Mouse (Mus musculus) R1 (cell line): ENCODE data around the gene Stra6.
A peak's percentile ranks its signal among the peaks of the same experiment; 100 is the strongest.

ENCODE experiments used
- DNase-seq: peaks from one replicate; pipeline ENCODE4 v3.0.0-alpha.2; 2018; ENCODE audit warnings: low read depth, low spot score

Stra6 gene

DNA sequence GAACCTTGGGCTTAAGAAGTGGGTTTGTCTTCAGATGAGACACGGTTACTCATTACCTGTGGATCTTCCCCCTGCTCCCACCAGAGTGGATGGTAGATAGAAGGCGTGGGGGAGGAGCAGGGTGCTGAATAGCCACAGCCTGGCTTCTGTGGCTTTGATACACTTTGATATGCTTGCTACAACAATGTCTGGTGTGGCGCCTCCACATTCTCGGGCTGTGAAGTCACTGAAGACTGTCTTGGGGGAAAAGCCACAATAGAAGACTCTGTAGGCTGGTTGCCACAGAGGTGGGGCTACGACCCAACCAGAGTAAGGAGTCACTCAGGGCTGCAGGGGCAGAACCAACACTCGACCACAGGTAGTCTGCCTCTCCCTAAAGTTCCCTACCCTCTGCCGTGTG lies 68.1 kb downstream of the Stra6 start:
- peak; percentile 22 for DNase-seq

DNA sequence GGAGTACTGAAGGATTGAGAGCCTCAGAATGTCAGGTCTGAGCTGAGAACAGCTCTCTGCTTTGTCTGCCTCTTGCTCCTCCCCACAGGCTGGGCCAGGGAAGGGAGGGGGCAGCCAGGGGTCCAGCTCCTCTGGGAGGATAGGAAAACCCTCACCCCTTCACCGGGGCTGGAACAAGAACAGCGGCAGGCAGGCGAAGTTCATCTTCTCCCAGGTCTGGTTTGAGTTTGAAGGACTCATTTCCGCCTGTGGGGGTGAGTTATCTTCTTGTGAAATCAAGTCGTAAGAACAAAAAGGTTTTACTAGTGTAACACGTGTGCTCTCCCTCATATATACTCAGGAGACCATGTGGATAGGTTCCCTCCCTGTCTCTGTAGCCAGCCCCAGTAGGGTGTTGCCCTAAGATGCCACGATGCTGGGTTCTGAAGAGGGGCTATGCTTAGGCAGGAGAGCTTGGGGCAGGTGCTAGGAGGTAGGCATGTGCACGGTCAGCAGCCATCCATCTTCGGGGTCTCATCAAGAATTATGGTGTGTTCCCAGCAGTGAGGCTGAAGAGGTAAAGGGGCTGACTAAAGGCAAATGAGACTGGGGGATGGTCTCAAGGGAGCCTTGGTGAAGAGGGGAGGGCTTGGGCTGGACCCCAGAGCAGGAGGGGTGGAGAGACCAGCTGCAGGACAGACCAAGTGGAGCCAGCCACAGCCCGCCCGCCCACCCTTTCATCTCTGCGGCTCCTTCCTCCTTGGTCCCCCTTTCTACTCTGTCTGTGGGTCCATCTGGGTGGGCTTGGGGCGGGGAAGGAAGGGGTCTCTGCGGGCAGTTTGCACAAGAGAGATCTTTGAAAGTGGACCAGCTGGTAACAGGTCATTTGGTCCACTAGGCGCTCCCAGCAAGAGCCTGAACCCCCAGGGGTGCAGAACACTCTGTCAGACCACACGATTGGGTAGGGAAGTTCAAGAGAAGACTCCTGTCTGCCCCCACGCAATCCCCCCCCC lies 70.6 kb downstream of the Stra6 start:
- DNase-seq, result no peak

DNA sequence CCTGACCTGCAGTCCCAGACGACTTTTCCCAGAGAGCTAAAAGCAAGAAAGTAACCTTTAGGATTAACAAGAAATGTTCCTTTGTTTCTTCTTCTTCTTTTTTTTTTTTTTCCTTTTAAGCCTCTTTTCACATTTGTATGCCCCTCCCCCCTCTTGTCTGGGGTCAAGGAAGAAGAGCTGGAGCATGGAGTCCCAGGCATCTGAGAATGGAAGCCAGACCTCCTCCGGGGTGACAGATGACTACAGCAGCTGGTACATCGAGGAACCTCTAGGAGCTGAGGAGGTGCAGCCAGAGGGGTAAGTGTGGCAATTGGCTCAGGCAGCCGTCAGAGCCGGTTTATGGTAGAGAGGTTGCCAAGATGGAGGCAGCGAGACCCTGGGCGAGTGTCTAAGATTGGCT lies 71.3 kb downstream of the Stra6 start:
- DNase-seq, result no peak

DNA sequence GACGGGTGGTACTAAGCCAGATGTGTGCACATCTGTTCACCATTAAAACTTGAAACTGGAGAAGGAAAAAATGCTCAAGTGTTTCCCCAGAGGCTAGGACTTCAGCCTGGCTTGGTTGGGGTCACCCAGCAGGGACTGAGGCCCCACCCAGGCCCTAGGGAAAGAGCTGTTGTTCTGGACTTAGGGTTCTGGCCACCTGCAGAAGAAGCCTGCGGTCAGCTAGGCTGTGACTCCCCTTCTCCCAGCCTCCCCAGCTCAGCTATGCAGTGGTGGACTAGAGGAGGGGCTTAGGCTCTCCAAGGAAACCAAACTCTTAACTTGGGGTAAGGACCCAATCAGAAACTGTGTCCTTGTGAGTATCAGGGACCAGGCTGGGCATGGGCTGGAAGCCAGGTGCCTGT lies 72.3 kb downstream of the Stra6 start:
- DNase-seq, result no peak

DNA sequence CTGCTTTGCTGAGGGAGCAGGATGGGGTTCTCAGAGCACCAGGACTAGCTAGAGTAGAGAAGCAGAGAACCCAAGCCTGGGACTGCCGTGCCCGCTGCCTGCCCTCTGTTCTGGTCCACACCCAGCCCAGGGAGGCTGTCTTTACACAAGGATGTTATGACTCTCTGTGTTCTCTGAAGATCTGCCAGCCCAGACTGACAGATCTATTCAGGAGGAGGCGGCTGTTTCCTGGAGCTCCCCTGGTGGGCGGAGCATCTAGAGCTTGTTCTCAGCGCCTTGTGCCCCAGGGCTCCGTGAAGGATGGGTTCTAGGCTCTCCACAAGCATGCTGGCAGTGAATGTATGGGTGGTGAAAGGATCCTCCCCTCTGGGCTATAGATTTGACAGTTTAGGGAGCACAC lies 76.4 kb downstream of the Stra6 start:
- peak; percentile 41 for DNase-seq

DNA sequence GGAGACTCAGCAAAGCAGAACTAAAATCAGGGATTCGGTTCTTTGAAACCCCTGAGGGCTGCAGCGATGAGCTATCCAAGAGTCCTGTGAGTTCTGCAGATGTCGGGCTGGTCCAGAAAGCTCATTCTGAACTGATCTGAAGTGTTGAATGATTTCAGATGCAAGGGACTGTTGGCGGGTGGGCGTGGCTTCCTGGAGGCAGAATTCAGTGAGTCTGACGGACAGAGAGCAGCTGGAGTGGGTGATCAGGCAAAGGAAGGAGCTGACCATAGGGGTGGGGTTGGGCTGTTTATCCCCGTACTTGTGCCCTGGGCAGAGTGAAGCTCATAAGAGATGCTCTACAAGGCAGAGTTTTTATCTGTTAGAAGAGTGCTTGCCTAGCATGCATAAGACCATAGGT lies 79.8 kb downstream of the Stra6 start:
- no peak for DNase-seq

DNA sequence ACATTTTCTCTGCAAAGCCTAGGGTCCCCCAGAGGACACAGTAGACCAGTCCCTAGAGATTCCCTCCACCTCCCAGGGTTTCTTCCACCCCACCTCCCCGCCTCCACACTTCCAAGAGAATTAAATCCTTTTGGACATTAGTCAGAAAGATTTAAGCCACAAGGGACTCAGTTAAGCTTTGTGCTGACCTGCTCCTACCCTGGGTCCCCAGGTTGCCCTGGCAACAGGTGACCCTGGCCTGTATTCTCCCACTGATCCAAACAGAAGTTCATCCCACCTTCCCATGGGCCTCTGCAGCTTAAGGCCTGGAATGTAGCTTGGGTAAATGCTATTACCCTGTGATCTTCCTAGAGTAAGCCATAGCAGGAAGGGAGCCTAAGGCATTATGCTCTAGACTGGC lies 81.1 kb downstream of the Stra6 start:
- no peak for DNase-seq

DNA sequence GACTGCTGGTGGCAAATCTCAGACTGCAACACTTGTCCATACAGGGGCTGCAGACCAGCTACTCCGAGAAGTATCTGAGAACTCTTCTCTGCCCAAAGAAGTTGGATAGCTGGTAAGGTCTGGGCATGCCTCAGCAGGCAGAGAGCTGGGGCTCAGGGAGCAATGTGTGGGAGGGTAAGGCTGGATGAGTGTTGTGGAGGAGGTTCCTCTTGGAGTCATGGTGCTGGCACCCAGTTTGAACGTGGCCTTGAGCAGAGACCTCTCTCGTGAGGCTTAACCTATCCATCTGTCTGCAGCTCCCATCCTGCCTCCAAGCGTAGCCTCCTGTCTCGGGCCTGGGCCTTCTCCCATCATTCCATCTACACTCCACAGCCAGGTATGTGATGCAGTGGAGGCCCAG lies 81.8 kb downstream of the Stra6 start:
- no peak for DNase-seq

DNA sequence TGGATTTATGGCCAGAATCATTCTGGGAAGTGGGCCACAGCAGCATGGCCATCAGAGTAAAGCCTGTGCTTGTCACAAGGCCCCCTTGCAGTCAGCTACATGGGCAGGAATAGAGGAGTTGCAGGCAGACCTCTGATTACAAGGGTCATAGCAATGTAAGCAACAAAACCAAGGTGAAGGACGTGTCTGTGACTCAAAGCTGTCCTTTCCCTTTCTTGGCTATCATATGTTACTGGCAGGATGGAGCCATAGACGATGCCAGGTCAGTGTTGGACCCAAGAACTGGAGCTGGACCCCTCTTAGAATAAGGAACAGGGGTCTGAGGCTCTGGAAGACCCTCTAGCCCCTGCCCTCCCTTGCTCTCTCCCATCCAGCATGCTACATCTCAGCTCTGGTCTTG lies 85.2 kb downstream of the Stra6 start:
- no peak for DNase-seq

DNA sequence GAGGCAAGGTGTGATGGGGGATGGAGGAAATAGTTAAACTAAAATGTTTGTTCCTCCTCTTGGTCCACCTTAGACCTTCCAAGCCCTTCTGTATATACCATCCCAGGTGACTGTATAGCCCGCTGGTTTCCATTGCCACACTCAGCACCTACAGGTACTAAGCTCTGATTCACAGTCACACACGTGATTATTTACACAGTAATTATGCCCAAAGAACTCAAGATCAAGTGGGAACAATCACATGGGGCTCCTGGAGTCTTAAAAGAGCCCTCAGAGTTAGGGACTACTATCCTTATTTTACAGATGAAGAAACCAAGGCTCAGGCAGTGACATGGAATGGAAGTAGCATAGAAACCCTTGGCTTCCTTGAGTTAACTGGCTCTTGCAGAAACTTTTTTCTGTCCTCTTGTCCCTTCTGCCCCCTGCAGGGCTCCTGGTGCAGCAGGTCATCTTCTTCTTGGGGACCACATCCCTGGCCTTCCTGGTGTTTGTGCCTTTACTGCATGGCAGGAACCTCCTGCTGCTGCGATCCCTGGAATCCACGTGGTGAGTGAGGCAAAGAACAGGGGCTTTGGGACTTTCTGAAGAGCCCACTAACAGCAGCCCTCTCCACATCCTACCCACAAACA lies 87.3 kb downstream of the Stra6 start:
- DNase-seq, result no peak

DNA sequence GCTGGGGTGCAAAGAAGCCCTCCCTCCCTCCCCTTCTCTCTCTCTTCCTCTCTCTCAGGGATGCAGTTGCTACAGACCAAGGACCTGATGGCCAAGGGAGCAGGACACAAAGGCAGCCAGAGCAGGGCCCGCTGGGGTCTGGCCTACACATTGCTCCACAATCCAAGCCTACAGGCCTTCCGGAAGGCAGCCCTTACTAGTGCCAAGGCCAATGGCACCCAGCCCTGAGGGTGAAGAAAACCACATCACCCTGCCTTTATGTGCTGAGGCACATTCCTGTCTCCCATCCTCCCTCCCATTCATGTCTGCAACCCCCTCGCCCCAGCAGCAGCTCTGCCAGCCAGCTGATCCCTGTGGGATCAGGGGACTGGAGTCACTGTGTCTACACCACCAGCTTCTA lies 89.5 kb downstream of the Stra6 start:
- no peak for DNase-seq

DNA sequence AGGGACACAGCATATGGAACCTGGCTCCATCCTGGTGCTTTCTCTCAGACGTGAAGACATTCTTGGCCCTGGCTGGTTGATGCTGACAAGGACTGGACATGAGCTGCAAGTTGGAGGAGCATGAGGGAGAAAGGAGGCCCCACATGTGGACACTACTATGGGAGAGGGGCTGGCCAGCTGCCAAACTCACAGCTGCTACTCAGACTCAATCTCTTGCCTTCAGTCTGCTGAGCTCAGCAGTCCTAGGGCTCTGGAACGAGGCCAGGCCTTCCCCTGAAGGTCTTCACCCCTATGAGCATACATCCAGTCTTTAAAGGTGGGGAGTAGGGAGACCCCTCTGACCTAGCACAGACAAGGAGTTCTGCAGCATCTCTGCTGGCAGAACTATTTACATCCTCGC lies 91.8 kb downstream of the Stra6 start:
- DNase-seq, result no peak

DNA sequence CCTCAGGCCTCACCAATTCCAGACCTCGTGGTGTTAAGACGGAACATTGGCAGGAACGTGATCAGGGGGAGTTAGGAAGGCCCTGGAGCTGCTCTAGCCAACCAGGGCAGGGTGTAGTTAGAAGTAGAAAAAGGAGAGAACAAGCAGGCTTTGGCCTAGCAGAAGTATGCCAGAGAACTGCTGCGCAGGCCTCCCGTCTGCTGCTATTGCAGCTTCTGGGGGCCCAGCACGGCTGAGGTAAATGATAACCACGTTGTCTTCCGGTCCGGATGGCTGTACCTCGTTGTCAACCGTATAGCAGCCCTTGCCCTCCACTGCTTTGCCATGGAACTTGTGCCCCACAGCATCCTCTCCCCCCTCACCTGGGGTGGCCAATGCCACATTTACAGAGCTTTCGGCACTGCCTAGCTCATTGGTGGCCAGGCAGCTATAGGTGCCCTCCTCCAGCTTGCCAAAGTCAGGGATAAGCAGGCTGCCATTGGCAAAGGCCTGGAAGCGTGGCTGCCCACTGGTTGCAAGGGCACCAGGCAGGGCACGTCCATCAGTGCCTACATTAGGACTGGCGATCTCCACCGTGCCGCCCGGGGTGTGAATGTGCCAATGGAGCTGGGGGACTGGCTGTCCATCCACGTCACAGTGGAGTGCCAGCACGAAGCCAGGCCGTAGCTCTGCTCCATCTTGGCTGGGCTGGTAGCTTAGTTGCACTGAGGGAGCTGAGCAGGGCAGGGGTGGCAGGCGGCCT lies 93.4 kb downstream of the Stra6 start:
- no peak for DNase-seq

DNA sequence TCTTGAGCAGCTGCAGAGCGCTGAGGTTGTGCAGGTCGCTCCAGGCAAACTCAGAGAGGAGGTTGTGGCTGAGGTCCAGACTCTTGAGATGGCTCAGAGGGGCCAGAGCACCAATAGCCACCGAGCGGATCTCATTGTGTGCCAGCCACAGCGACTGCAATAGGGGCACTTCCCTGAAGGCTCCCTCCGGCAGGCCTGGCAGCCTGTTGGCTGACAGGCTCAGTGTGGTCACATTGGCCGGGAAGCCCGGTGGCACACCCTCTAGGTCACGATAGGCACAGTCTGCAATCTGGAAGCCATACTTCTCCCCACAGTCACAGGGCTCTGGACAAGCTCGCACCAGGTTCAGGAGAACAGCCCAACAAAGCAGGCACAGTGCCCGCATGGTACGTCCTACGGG lies 94.2 kb downstream of the Stra6 start:
- DNase-seq, result no peak

DNA sequence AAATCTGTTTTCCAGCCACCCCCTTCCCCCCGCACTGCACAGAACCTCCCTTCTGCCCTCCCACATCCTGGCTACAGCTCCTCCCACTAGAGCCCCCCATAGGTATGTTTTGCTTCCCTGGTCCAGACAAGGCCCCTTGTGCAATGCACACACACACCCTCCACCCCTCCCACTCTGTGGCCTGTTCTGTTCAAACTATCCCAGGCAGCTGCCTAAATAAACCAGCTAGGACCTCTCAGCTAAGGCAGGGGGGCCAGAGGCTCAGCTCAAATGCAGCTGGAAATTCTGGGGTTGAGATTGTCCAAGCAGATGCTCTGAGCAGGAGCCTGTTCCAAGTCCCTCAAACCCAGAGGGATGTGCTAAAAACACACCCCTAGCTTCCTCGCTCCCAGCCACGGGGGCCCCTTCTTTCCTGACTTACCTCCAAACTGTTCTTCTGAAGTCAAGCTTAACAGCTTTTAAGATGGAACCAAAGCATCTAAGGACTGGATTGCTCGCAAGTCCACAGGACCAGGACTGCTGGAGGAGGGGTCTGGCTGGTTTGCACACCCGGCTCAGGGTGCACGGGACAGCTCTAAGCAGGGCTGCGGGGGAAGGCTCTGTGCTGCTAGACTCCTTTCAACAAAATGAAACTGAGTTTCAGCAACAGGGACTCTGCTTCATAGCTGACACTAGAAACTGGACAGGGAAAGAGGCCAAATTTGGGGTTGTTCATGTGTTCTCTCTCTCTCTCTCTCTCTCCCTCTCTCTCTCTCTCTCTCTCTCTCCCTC lies 95.1 kb downstream of the Stra6 start:
- DNase-seq, result no peak

DNA sequence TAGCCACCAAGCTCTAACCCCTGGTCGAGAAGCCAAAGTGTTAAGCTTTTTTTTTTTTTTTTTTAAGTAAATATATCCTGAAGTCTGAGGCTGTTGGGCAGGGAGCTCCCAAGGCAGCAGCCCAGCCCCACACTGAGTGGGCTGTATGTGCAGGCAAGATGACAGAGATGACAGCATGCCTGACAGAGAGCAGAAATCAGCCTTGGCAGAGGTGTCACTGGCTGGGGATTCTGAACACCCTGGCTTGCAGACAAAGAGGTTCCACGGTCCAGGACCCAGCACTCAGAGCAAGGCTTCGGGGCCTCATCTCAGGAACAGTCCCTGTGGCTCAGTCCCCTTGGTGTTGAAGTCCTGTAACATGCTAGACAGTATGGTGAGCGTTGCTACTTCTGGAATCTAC lies 96.3 kb downstream of the Stra6 start:
- DNase-seq, result no peak

DNA sequence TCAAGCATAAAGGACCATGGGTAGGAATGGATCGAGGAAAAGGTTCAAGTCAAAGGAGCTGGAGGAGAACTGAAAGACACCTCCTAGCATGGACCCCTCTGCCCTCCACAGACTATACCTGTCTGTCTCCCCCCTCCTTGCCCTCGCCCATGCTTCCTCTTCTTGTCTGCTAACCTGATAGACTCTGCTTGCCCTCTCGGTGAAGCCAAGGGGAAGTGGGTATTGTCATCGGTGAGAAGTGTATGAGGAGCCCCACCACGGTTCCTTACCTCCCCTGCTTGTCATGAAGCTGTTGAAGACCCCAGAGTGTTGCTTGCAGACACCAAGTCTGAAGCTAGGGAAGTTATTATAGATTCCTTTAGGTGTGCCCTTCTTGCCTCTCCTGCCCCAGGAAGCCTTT lies 96.7 kb downstream of the Stra6 start:
- DNase-seq, result no peak

DNA sequence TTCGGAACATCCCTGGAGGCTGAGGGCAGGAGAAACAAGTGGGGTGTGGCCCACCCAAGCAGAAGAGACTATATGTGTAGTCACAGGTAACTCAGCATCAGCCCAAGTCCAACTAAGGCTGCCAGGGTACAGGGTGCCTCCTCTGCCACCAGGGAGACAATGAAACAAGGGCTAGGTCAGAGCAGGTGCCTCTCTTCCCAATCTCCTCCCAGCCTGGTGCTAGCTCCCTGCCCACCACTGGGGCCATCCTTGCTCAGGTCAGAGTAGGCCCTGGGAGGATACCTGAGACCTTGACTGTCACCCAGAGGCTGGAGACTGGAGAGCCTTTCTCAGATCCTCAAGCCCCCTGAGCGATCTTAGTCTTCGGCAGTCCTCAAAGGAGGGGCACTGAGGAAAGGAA lies 98.6 kb downstream of the Stra6 start:
- no peak for DNase-seq

DNA sequence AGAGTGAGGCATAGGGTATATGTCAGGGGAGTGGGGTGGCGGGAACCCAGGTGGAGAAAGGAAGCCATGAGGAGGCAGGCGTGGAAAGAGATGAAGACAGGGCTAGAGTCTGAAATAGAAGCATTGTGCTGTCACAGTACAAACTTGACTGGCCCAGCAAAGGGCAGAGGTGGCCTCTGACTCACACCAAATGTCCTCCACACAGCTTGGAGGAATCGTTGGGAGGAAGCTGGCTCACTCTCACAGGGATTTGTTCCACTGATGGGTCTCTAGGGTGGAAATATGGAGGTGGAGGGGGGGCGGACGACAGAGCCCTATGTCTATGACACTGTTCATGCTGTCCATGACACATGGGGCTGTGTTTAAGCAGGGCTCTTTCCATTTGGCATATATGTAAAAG lies 99.6 kb downstream of the Stra6 start:
- no peak for DNase-seq

DNA sequence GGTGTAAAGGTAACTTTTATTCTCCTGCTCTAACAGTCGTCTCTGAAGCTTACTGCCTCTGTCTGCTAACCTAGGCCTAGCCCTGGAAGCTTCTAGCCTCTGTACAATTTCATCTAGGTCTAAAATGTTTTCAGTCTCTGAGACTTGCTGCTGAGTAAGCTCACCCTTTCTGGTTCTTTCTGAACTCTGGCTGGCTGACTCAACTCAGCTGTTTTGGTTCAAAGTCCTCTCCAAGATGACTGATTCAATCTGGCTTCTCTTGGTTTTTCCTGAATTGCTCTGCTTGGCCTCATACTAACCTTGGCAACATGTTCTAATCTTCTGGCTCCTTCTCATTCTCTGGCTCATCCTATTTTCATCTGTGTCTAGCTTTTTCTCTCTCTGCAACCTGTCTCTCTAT lies 102.2 kb downstream of the Stra6 start:
- DNase-seq, result no peak

DNA sequence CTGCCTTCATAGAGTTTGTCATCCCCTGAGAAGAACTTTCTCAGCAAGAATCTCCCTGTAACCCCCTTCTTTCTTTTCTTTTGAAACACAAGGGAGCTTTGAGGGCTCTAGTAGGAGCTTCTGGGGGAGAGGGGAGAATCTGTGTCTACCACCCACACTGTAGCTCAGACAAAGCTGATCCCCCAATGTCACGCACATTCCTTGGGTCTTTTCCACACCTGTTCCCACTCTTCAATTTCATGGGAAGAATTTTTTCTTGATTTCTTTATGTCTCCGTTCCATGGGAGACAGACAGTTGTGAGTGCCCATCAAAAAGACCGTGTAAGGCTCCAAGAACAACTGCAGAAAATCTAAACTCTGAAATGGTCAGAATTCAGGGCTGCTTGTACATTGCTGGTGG lies 105.3 kb downstream of the Stra6 start:
- no peak for DNase-seq

DNA sequence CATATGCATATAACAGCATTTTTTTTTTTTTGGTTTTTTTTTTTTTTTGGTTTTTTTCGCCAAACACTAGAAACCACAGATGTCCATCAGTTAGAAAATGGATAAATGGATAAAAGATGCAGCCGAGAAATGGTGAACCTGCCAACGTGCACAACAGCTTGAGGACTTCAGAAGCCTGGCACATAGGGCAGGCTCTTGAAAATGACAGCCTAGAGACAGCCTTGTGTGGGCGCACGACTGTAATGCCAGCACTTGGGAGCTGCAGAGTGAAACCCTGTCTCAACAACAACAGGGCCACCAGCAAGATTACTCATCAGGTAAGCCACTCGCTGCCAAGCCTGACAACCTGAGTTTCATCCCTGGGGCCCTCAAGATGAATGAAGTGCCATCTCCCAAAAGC lies 105.8 kb downstream of the Stra6 start:
- DNase-seq, result no peak
